Mouse (Mus musculus) gastrocnemius, adult 18-20 months (tissue): ENCODE measurements around the gene Pfkfb2. TPM values are rescaled to one million over a fixed set of nuclear protein-coding genes. Genes with fewer than 3 reads are reported as not detected.

Source experiments
- DNase-seq: peaks from one replicate; pipeline ENCODE4 v3.0.0; 2021; ENCODE audit warnings: low spot score
- long read RNA-seq, 2 experiments: library from polyadenylated mRNA; stranded (forward); transcript quantifications; one replicate each; pipeline ENCODE4 v2.0.0; 2021
- total RNA-seq, 2 experiments: library from RNA; stranded (reverse); gene quantifications; 2 replicates each; pipeline ENCODE4 v1.2.3; 2021

Gene Pfkfb2
- total RNA-seq = 10 to 100 TPM in 1 of 2 experiments, 1 to 10 TPM in 1; 9.7 to 12.8 TPM
- long read RNA-seq, experiment 1, partial matches to known transcripts = 0 of 10 reads
- long read RNA-seq, experiment 1, other reads (novel, unspliced or antisense) = 8 of 10 reads
- long read RNA-seq, experiment 2, partial matches to known transcripts = 0 of 3 reads
- long read RNA-seq, experiment 2, other reads (novel, unspliced or antisense) = 2 of 3 reads

GRCm38 (mm10) chr1:130729153-130729552, at the start of gene Pfkfb2:
TSS of gene Pfkfb2 (minus strand) at chr1:130729253.
- DNase-seq = no peak

- DNase-seq = no peak
Observed at GRCm38 (mm10) chr1:130776645-130777044, 47.6 kb upstream of the Pfkfb2 start.

GRCm38 (mm10) chr1:130775691-130776331, 46.8 kb upstream of the Pfkfb2 start:
- no peak for DNase-seq

- no peak for DNase-seq
Observed at GRCm38 (mm10) chr1:130775234-130775633, 46.2 kb upstream of the Pfkfb2 start.

GRCm38 (mm10) chr1:130770981-130771494, 42.0 kb upstream of the Pfkfb2 start:
- DNase-seq = no peak

- no peak for DNase-seq
Observed at GRCm38 (mm10) chr1:130770487-130770886, 41.4 kb upstream of the Pfkfb2 start.

GRCm38 (mm10) chr1:130769925-130770324, 40.9 kb upstream of the Pfkfb2 start:
- no peak for DNase-seq

- no peak for DNase-seq
Observed at GRCm38 (mm10) chr1:130767066-130767465, 38.0 kb upstream of the Pfkfb2 start.

- no peak for DNase-seq
Observed at GRCm38 (mm10) chr1:130764027-130764461, 35.0 kb upstream of the Pfkfb2 start.

- no peak for DNase-seq
Observed at GRCm38 (mm10) chr1:130762045-130762760, 33.1 kb upstream of the Pfkfb2 start.

GRCm38 (mm10) chr1:130761597-130761996, 32.5 kb upstream of the Pfkfb2 start:
- DNase-seq = no peak

GRCm38 (mm10) chr1:130759689-130760088, 30.6 kb upstream of the Pfkfb2 start:
- DNase-seq = no peak

- DNase-seq = no peak
Observed at GRCm38 (mm10) chr1:130746819-130747218, 17.8 kb upstream of the Pfkfb2 start.

- no peak for DNase-seq
Observed at GRCm38 (mm10) chr1:130745591-130745990, 16.5 kb upstream of the Pfkfb2 start.

- no peak for DNase-seq
Observed at GRCm38 (mm10) chr1:130744961-130745360, 15.9 kb upstream of the Pfkfb2 start.

GRCm38 (mm10) chr1:130744217-130744616, 15.2 kb upstream of the Pfkfb2 start:
- no peak for DNase-seq

GRCm38 (mm10) chr1:130743775-130744174, 14.7 kb upstream of the Pfkfb2 start:
- DNase-seq = no peak

GRCm38 (mm10) chr1:130742201-130742600, 13.1 kb upstream of the Pfkfb2 start:
- DNase-seq = no peak

GRCm38 (mm10) chr1:130740781-130741720, 12.0 kb upstream of the Pfkfb2 start:
- no peak for DNase-seq

GRCm38 (mm10) chr1:130740227-130740648, 11.2 kb upstream of the Pfkfb2 start:
- DNase-seq = no peak

GRCm38 (mm10) chr1:130739636-130740035, 10.6 kb upstream of the Pfkfb2 start:
- no peak for DNase-seq
